Mouse (Mus musculus) frontal cortex, adult (tissue): Measurements from ENCODE around the gene Rcn3.

ENCODE experiments used
- ATAC-seq: cut with Nextera tagmentation; 2 replicates; pipeline ENCODE4 v1.9.2; 2017; ENCODE audit warnings: mild to moderate bottlenecking, moderate library complexity, mixed read lengths; ENCODE audit not compliant: low TSS enrichment

Rcn3 gene

DNA sequence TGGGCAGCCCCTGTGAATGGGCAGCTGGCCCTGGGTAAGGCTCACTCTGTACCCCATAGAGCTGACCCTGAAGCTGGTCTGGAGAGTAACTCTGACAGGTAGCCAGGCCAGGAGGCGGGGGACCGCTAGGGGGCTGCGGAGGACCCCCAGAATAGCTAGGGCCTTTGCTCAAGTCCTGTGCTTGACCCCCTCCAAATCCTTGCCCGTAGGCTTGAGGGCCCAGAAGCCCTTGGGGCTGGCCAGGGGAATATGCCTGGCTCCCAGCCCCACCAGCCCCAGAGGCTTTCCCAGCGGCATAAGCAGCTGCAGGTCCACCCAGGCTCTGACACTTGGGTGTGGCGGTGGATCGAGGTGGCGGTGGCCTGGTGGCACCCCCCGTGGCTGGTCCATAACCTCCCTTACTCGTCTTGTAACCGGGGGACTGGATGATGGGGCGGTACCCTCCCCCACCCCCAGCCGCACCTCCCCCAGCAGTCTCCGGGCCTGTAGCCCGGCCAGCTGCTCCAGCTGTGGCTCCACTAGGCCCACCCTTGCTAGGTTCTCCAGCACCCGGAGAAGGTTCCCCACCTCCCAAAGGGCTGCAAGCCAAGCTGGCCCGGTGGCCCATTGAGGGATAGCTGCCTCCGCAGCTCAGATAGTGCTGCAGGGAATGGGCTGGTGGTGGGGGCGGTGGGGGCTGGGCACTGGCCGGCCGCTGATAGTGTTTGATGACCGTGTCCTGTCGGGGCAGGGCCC, 42.9 kb downstream of the Rcn3 start:
- no peak for ATAC-seq

DNA sequence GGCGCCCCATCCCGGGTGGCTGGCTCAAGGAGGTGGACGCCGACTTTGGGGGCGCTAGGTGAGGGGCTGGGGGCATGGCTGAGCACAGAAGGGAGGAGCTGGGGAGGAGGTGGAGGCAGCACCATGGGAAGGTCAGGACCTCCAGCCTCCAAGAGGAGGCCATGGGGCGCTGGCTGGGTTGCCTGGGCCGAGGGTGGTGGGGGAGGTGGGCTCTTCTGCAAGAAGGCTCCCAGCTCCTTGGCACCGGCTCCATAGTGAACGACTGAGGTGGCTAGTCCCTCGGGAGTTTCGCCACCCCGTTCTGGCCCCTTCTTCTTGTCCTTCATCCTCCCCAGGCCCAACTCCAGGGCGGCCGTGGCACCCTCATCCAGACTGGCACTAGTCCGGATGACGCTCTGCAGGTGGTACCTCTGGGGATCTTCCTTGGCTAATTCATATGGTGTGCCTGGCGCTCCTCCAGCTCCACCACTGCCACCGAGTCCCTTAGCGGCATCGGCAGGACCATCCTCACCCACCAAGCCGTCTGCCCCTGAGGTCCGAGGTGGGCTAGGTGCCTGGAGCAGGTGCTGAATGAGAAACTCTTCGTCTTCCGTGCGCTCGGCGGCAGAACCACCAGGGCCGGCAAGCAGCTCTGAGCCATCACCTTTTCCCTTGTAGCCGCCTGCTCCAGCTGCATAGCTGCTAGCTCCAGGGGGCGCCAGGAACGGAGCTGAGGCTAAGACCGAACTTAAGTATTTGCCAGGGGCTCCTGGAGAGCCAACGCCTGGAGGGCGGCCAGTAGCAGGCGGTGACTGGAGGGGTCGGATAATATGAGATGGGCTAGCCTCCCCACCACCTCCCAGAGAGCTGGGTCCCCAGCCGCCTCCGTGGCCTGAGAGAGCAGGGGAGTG, 43.8 kb downstream of the Rcn3 start:
- no peak for ATAC-seq

DNA sequence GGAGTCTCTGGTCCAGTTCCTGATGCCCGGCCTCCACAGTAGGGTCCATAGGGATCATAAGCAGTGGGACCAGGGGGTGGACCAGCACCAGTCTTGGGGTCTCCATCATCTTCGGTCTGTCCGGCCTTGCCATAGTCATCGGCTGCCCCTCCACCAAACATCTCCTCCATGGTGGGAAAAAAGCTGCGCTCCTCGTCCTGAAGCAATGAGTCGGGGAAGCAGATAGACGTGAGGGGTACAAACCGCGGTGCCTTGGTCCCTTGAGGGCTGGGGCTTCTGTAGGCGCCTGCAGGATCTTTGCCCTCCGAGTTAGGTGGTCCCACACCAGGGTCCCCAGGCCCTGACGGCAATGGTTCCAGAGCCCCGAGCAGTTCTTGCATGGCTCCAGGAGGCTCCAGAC, 44.5 kb downstream of the Rcn3 start:
- no peak for ATAC-seq

DNA sequence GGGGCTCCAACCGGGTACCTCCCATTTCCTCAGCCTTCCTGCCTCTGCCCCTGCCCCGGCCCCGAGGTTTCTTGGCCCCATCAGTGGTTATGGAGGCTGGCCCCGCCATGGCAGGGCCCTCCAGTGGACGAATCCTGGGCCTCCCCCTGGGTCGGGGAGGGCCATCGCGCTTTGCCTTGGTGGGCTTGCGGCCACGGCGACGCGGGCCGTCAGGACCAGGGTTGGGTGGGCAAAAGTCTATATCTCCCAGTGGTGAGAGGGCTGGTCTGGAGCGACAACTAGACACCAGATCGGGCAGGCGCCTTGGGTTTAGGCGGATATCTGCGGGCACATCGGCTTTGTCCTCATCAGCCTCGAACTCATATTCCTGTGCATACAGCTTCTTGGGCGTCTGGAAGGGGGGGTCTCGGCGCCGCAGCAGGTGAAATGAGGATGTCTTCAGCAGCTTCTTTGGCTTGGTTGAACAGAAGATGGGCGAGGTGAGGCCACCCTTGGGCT, 45.1 kb downstream of the Rcn3 start:
- ATAC-seq: no peak

DNA sequence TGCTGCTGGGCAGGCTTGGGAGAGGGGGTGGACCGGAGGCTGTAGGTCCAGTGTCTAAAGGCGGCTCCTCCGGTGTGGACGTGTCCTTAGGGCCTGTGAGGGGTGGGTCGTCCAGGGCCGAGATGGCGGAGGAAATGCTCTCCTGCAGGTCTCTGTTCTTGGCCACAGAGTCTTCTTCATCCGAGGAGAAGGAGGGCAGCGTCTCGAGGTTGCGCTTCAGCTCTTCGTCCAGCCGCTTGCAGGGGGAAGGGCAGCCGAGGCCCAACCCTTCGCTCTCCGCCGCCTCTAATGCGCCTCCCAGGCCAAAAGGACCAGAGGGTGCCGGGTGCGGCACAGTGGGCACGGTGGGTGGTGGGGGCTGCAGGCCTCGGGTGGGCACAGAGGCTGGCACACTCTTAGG, 46.3 kb downstream of the Rcn3 start:
- no peak for ATAC-seq

DNA sequence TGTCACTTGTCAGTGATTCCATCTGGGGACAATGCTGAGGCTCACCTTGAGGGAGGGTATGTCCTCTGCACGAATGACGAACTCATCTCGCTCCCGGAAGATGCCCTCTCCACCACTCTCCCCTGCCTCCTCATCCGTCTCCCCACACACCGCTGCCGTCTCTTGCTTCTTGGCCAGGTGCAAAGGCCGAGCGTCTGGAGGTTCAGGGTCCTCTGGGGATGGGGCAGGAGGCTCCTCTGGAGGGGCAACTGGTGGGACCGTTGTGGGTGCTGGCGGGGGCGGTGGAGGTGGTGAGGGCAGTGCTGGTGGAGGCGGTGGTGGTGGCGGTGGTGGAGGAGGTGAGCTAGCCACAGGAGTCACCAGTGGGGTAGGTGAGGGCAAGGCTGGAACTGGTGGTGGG, 48.7 kb downstream of the Rcn3 start:
- no peak for ATAC-seq

DNA sequence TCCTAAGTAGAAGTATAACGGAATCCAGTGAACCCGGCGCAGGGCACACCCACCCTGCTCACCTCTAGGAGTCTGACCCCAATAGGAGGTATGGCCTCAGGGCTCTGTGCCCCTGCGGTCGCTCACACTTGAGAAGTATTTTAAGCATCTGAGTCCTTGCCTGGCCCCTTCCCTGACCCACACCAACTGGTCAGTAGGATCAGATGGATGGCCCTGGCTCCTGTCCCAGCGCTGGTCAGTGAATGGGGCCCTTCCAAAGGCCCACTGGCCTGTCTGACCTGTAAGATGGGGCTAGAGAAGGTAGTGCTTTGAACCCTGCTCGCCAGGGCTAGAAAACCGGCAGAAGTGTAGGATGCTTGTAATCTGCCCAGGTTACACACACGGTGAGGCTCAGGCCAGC, 51.2 kb downstream of the Rcn3 start:
- no peak for ATAC-seq

DNA sequence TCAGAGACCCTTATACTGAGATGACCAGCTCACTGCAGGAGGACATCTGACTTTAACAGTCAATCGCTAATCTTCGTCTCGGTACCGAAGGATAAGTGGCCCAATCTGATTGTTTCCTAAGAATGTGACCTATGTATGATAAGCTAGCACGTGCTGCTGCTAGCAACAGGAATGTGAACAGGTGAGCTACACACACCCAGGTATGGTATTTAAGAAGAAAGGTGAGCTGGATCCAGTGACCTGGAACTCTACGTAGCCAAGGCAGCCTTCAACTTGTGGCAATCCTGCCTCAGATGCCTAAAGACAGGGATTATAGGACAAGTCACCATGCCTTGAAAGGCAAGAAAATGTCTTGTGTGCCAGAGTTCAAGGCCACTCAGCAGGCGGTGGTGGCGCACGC, 53.6 kb downstream of the Rcn3 start:
- ATAC-seq: no peak

DNA sequence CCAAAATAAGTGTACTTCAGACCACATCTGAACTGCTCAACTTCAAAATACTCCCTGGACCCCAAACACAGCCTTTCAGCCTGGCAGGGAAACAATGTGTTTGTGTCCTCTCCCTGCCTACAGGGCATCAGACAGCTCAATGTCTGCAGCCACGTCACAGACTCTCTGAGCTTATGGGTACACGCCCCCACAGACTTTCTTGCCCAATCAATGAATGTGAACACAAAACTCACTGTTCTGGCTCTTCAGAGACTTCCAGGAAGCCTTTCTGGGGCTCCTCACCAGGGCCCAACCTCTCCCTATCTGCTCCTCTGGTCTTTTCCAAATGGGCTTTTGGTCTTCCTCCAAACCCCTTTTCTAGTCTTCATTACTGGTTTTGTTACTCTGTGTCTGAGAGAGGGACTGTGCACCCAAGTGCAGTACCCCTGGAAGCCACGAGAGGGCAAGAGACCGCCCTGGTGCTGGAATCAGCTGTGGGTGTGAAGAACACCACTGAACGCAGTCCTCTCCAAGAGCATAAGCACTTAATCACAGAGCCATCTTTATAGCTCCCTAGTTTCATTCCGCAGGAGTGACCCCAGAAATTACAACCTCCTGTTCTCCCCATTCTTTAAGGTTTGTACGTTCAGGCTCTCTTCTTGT, 54.2 kb downstream of the Rcn3 start:
- no peak for ATAC-seq

DNA sequence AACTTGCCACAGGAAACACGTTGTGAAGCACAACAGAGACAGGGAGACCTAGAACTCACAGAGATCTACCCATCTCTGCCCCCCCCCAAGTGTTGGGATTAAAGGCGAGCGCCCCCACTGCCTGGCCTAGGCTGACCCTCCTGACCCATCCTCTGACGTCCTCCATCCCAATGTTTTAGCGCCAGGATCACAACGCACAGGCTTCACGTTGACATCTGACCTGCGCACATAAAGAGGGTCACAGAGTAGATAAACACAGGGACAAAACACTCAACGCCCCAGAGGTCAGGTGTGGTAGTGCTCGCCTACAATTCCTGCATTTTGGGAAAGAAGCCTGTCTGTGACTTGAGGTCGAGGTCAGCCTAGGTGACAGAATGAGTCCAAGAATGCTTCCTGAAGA, 55.3 kb downstream of the Rcn3 start:
- ATAC-seq: no peak

DNA sequence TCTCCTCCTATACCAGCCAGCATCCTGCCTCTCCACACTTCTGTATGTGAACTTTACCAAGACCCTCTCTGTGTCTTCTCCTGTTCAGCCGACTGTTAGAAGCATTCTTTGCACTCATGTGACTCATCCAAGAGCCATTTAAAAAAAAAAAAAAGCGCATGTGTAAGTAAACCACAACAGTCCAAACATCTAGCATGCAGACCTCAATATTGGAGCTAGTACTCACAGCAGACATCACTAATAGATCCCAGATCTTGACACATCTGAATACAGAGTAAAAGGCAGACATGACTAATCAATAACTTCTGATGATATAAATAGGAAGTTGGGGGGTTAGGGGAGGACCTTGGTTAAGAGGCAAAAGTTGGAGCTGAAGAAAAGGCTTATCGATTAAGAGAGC, 56.4 kb downstream of the Rcn3 start:
- ATAC-seq: no peak

DNA sequence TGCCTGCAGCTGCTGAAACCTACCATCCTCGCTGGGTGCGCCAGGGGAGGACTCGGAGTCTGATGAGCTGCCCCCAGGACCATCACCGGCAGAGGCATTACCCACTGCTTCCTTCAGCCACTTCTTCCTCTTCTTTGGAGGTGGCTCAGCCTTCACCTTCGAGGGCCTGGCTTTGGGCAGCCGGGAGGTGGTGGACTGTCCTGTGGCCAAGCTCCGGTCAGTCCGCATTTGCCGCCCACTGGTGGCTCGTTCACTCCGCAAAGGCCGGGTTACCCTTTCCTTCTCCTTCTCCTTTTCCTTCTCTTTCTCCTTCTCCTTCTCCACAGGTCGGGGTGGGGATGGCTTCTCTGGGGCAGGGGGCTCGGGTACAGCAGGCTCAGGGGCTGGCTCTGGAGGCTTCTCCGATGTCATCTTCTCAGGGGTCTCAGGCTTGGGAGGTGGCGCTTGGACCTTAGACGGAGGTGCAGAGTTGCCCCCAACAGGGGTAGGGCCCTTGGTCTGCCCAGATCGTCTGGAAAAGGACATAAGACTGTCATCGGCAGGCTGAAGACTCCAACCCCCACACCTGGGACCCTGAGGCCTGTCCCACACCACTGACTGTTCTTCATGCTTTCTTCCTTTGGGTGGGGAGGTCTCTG, 58.2 kb downstream of the Rcn3 start:
- no peak for ATAC-seq
